Mouse (Mus musculus): ENCODE data around the gene AU022252.

GRCm38 (mm10) chr4:119181456-119181855 is 51.1 kb downstream of the AU022252 start:
- TF ChIP-seq GATA1 (IDR thresholded peaks at IDR 0.05; ENCODE audit: low read length) (no peak), TAL1 (IDR thresholded peaks at IDR 0.05; ENCODE audit: low read length) (no peak)

All from erythroblast, embryonic 14.5 days (primary cell).